Mouse (Mus musculus): ENCODE data around the gene Rpl19.

DNA sequence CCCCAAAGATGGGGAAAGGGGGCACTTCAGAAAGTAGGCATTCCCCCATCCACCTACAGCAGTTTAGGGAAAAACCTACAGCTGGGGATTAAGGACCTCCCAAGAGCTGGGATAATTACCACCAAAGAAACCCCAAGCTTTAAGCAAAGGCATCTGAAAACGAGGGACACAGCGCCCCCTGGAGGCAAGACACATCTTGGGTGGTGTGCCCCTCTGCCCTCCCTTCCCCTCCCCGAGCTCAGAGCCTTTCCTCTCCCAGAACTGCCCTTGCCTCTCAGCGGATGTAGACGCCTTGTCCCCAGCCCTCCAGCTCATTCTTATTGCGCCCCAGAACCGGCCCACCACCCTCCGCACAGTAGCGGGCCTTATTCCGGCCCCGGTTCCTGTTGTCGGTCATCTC lies 23.9 kb upstream of the Rpl19 start:
- TF ChIP-seq CTCF (conservative IDR thresholded peaks at IDR 0.05; ENCODE audit: low read length) (peak; percentile 86), NANOG (IDR thresholded peaks at IDR 0.05; ENCODE audit: borderline replicate concordance, low read length) (no peak), POU5F1 (IDR thresholded peaks at IDR 0.05; ENCODE audit: borderline replicate concordance, low read length) (no peak)

All from E14TG2a.4 (cell line).